Mouse (Mus musculus): ENCODE results near the gene Serpina1c.
"Not testable (repeated sequence)": the region's sequence is repeated elsewhere in the genome, so short reads cannot be mapped to it uniquely, and the experiment has no call there.

Gene Serpina1c

GRCm38 (mm10) chr12:103904837-103905340 is at the start of gene Serpina1c:
Gene Serpina1c (minus strand): TSS chr12:103904887.
- DNase-seq (ENCODE audit: low spot score) = not testable (repeated sequence)

- DNase-seq (ENCODE audit: low spot score) = not testable (repeated sequence)
Observed at GRCm38 (mm10) chr12:103952972-103953371, 48.3 kb upstream of the Serpina1c start.

GRCm38 (mm10) chr12:103946243-103946642 is 41.6 kb upstream of the Serpina1c start:
- DNase-seq (ENCODE audit: low spot score) = no peak

- DNase-seq (ENCODE audit: low spot score) = not testable (repeated sequence)
Observed at GRCm38 (mm10) chr12:103909181-103909580, 4.5 kb upstream of the Serpina1c start.

DNA sequence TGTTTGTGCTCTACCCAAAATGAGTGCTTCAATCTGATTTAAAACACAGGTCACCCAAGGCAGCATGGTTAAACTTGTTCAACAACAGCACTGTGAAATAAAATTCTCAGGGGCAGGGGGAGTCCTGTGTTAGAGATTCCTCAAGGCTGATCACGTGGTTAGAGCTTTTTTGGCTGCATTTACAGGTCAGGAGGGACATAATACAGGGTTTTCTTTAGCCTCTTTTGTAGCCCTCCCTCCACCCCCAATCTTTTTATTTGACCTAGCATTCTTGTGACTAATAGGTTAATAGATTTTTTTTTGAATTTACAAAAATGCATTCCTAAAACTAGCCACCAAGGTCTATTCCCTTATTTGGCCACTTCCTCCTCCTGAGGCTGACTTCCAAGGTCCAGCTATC is 3.1 kb upstream of the Serpina1c start:
- DNase-seq (ENCODE audit: low spot score) = not testable (repeated sequence)

GRCm38 (mm10) chr12:103901929-103902328 is 2.8 kb downstream of the Serpina1c start:
- not testable (repeated sequence) for DNase-seq (ENCODE audit: low spot score)

DNA sequence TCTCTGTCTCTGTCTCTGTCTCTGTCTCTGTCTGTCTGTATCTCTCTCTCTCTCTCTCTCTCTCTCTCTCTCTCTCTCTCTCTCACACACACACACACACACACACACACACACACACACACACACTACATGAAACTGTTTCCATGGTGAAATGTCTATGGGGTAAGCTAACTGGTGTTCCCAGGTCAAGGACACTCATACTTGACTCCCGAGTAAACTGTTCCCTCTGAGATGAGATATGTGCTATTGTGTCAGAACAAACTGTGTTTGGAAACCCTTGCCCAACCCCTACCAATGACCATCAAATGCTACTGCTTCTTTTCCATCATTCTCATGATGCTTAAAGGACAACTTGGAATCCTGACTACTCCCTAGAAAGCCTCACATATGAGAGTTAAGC is 37.8 kb downstream of the Serpina1c start:
- DNase-seq (ENCODE audit: low spot score) = not testable (repeated sequence)

GRCm38 (mm10) chr12:103863101-103863974 is 41.3 kb downstream of the Serpina1c start, which contains the start of gene Serpina1a:
Gene Serpina1a (minus strand): TSS chr12:103863562.
- not testable (repeated sequence) for DNase-seq (ENCODE audit: low spot score)

GRCm38 (mm10) chr12:103860976-103861375 is 43.7 kb downstream of the Serpina1c start:
- DNase-seq (ENCODE audit: low spot score) = no peak

DNA sequence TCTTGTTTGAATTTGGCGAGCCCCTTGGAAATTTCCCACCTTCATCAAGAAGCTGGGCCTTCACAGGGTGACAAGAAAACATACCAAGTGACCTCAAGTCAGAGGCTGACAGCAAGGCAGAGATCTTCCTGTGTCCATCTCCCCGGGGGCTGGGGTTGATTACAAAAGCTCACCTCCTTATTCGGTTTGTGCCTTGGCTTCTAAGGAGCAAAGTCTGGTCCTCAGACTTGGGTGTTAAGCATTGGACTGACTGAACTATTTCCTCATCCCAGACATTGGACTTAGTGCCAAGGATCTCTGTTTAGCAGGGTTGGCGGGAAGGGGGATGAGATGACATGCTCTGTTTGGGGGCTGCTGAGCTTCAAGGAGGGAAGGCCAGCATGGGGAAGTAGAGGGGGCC is 44.1 kb downstream of the Serpina1c start:
- not testable (repeated sequence) for DNase-seq (ENCODE audit: low spot score)

- not testable (repeated sequence) for DNase-seq (ENCODE audit: low spot score)
Observed at GRCm38 (mm10) chr12:103859584-103859983, 45.1 kb downstream of the Serpina1c start.

- not testable (repeated sequence) for DNase-seq (ENCODE audit: low spot score)
Observed at GRCm38 (mm10) chr12:103853032-103853431, 51.7 kb downstream of the Serpina1c start.

All from layer of hippocampus, adult 9-10 months (tissue).